Mouse (Mus musculus): ENCODE data around the gene Klhdc3. TPM values are rescaled to one million over a fixed set of nuclear protein-coding genes. Genes with fewer than 3 reads are reported as not detected.

The Klhdc3 gene
- polyA plus RNA-seq (2012; rRNA removed) = 254 and 268 TPM in 2 replicates

DNA sequence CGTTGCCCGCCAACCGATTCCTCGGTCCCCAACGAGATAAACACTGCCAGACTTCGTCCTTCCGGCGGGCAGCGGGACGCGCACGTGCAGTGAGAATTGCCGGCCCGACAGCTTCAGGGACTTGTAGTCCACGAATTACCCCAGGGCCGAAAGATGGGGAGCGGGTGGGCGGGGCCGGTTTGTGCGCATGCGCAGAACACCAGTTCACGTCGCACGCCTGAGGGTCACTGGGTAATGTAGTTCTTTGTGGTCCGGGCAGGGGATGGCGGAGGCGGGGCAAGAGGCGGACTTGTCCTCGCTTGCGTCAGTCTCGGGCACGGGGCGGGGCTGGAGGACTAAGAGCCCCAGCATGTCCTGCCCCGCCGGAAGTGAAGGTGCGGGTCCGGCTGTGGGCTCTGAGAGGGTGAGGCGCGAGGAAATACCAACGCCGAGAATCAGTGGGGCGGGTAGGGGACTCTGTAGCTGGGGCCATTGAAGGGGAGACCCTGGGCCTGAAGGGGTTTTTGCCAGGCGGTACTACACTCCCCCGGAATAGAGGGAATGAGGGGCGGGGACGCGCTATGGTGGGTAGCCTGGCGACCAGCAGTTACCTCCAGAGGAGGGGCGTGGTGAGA, at the start of gene Klhdc3:
Gene Klhdc3 (minus strand): TSS at position 155 of the 614 bp plus-strand sequence.
- TF ChIP-seq POLR2A (IDR thresholded peaks at IDR 0.05; ENCODE audit: extremely low read depth, insufficient read depth, low read length) (peak; percentile 53), CTCF (IDR thresholded peaks at IDR 0.05; ENCODE audit: extremely low read depth, insufficient read depth, low read length) (no peak)

DNA sequence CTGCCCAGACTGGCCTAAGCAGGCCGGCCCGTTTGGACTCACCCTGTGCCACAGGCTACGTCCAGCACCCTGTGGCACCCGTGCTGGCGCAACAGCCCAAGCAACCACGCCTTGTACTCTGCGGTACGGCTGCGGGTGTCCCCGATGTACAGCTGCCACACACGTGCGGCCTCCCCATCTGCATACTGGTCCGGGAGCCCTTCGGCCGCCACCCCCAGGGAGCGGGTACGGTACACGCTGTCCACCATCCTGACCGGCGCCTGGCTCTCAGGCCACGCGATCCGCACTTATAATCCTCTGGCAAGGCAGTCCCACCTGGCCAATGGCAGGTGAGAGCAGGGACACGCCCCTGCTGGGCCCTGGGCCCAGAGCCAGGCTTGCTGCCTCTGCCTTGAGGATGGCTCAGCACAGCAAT, 48.2 kb upstream of the Klhdc3 start, which contains the start of gene Gnmt:
Gene Gnmt (minus strand): TSS at position 265 of the 415 bp plus-strand sequence.
- H3K4me3 ChIP-seq (ENCODE audit: insufficient read depth, low read length) = no peak within 1 kb of the TSS
- no peaks in the 10 kb centered on the region for H3K4me1 ChIP-seq (ENCODE audit: control insufficient read depth, insufficient read depth, low read length)
- H3K27ac ChIP-seq (ENCODE audit: insufficient read depth, low read length) = no peak within 1 kb of the TSS
- TF ChIP-seq CTCF (IDR thresholded peaks at IDR 0.05; ENCODE audit: extremely low read depth, insufficient read depth, low read length) (no peak), POLR2A (IDR thresholded peaks at IDR 0.05; ENCODE audit: extremely low read depth, insufficient read depth, low read length) (no peak)

More for the DNA sequence above, at the start of gene Klhdc3:
- Histone ChIP-seq H3K4me3 (ENCODE audit: insufficient read depth, low read length) (peak within 1 kb of the TSS; percentile 89), H3K4me1 (ENCODE audit: control insufficient read depth, insufficient read depth, low read length) (peaks cover 3% of the 10 kb centered on the region; the same call in 1 of the 2 replicates), H3K27ac (ENCODE audit: insufficient read depth, low read length) (no peak within 1 kb of the TSS)

DNA sequence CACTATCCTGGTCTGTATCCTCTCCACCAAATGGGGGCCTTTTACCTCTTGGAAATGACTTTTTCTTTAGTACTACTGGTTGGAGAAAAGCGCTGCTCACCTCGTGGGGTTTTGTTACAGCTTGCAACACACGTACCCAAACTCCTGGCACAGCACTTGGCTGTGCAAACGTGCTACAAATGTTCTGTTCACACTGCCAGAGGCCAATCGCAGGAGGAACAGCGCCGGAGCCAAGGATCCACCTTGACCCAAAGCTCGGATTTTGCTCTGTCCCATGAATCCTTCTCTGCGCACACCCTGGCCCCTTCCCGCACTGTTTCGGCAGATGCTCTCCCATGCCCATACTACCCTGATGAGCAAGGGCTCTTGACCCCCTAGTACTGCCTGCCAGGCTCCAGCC, 47.8 kb upstream of the Klhdc3 start:
- Histone ChIP-seq H3K4me3 (ENCODE audit: insufficient read depth, low read length) (no peak overlapping the region), H3K4me1 (ENCODE audit: control insufficient read depth, insufficient read depth, low read length) (no peaks in the 10 kb centered on the region), H3K27ac (ENCODE audit: insufficient read depth, low read length) (no peak overlapping the region)
- TF ChIP-seq POLR2A (IDR thresholded peaks at IDR 0.05; ENCODE audit: extremely low read depth, insufficient read depth, low read length) = no peak

DNA sequence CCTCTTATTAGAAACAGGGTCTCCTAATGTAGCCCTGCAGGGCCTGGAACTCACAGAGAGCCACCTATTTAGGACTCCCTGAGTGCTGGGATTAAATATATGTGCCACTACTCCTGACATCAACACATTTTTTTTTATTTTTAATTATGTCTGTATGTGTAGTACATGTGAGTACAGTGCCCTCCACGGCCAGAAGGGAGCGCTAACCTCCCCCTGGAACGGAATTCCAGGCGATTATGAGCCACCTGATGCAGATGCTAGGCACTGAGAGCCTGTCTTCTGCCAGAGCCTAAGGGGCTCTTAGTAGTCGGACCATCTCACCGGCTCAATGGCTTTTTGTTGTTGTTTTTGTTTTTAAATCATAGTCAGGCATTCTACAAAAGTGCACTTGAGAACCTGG, 47.3 kb upstream of the Klhdc3 start:
- TF ChIP-seq POLR2A (IDR thresholded peaks at IDR 0.05; ENCODE audit: extremely low read depth, insufficient read depth, low read length) = no peak
- no peak for TF ChIP-seq CTCF (IDR thresholded peaks at IDR 0.05; ENCODE audit: extremely low read depth, insufficient read depth, low read length)
- Histone ChIP-seq H3K4me1 (ENCODE audit: control insufficient read depth, insufficient read depth, low read length) (no peaks in the 10 kb centered on the region), H3K4me3 (ENCODE audit: insufficient read depth, low read length) (no peak overlapping the region), H3K27ac (ENCODE audit: insufficient read depth, low read length) (no peak overlapping the region)

DNA sequence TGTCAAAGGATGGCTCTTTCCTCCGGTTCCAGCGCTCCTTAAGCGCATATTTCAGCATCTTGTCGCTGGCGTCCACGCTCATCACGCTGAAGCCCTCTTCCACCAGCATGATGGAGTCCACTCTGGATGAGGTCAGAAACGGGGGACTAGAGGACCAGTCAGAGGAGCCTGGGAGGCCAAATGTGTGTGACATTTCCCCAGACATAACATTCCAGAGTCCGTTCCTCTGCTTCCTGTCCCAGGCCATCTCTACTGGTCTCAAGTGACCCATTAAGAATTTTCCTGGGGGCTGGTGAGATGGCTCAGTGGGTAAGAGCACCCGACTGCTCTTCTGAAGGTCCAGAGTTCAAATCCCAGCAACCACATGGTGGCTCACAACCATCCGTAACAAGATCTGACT, 46.6 kb upstream of the Klhdc3 start:
- Histone ChIP-seq H3K4me3 (ENCODE audit: insufficient read depth, low read length) (no peak overlapping the region), H3K4me1 (ENCODE audit: control insufficient read depth, insufficient read depth, low read length) (no peaks in the 10 kb centered on the region), H3K27ac (ENCODE audit: insufficient read depth, low read length) (no peak overlapping the region)
- TF ChIP-seq CTCF (IDR thresholded peaks at IDR 0.05; ENCODE audit: extremely low read depth, insufficient read depth, low read length) (no peak), POLR2A (IDR thresholded peaks at IDR 0.05; ENCODE audit: extremely low read depth, insufficient read depth, low read length) (no peak)

DNA sequence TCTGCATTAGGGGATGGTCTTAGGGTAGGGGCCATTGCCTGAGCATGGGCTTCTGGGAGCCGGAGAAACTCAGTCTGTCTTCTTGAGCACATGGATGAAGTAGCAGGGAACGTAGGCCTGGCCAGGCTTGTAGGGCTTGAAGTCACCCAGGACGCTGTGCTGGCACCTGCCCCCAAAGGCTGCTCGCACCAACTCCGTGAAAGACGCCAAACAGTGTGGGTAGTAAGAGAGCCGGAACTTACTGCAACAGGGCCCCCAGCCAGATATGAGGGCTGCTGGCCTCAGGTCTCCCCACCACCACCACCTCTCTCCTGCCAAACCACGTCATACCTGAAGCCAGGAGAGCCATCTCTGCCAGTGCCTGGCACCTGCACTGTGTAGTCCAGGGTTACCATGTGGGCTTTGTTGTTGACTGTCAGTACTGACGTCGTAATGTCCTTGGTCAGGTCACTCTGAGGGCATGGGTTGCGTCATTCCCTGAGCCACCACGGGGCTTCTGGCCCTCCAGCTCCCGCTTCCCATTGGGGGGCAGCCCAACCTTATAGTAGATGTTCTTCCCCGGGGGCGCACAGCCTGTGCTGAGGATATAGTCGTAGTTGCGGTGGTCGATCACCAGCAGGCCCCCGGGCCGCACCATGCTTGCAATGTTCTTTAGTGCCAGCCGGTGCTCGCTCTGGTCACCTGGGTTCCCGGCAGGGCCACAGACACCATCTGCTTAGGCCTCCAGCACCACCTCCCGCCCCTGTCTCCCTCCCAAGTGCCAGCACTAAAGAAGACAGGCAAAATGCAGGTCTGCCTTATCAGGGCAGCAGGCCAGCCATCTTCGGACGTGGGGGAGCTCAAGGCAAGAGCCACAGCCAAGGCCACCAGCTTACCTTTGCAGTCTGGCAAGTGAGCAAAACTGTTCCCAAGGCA, 45.3 kb upstream of the Klhdc3 start:
- Histone ChIP-seq H3K27ac (ENCODE audit: insufficient read depth, low read length) (no peak overlapping the region), H3K4me1 (ENCODE audit: control insufficient read depth, insufficient read depth, low read length) (no peaks in the 10 kb centered on the region), H3K4me3 (ENCODE audit: insufficient read depth, low read length) (no peak overlapping the region)
- TF ChIP-seq CTCF (IDR thresholded peaks at IDR 0.05; ENCODE audit: extremely low read depth, insufficient read depth, low read length) = no peak
- no peak for TF ChIP-seq POLR2A (IDR thresholded peaks at IDR 0.05; ENCODE audit: extremely low read depth, insufficient read depth, low read length)

DNA sequence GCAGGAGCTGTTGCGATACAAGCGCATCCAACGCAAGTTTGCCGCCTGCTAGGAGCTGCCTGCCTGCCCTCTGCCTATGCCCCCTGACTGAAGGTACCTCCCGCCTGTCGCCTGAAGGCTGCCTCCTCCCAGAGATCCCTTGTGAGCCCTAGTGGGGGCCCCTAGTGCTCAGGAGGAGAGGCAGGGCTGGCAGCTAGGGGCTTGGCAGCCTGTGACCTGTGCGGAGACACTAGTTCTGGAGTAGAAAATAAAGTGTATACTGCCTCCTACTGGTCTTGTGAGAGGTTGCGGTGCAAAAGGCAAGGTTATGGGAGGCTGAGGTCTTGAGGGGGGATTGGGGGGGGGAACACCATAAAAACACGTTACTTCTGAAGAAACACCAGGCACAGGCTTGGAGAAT, 44.6 kb upstream of the Klhdc3 start:
- TF ChIP-seq POLR2A (IDR thresholded peaks at IDR 0.05; ENCODE audit: extremely low read depth, insufficient read depth, low read length) (no peak), CTCF (IDR thresholded peaks at IDR 0.05; ENCODE audit: extremely low read depth, insufficient read depth, low read length) (peak; percentile 43)

DNA sequence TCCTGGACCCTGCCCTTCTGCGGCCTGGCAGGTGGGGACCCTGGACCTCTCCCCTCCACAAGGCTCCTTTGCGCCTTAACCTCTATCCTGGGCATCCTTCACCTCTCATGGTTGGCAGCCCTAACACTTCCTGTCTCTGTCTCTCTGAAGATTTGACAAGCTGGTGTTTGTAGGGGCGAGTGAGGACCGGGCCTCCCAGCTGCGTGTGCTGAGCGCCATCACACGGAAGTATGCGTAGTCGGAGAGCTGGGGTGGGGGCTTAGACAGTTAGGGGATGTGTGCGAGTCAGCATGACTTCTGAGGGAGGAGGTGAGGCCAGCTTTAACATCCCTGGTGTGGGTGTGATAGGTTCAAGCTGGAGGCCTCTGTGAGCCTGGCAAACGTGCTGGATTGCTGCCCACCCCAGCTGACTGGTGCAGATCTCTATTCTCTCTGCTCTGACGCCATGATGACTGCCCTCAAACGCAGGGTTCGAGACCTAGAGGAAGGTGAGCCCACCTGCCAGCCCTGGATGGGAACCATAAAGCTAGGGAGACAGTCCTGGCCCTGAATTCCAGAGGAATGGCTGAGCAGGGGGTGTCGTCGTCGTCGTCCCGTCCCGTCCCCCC, 43.9 kb upstream of the Klhdc3 start:
- Histone ChIP-seq H3K4me1 (ENCODE audit: control insufficient read depth, insufficient read depth, low read length) (no peaks in the 10 kb centered on the region), H3K27ac (ENCODE audit: insufficient read depth, low read length) (no peak overlapping the region), H3K4me3 (ENCODE audit: insufficient read depth, low read length) (no peak overlapping the region)
- no peak for TF ChIP-seq CTCF (IDR thresholded peaks at IDR 0.05; ENCODE audit: extremely low read depth, insufficient read depth, low read length)
- no peak for TF ChIP-seq POLR2A (IDR thresholded peaks at IDR 0.05; ENCODE audit: extremely low read depth, insufficient read depth, low read length)

More for the DNA sequence above, 44.6 kb upstream of the Klhdc3 start:
- no peak overlapping the region for H3K4me3 ChIP-seq (ENCODE audit: insufficient read depth, low read length)
- no peak overlapping the region for H3K27ac ChIP-seq (ENCODE audit: insufficient read depth, low read length)
- H3K4me1 ChIP-seq (ENCODE audit: control insufficient read depth, insufficient read depth, low read length) = no peaks in the 10 kb centered on the region

DNA sequence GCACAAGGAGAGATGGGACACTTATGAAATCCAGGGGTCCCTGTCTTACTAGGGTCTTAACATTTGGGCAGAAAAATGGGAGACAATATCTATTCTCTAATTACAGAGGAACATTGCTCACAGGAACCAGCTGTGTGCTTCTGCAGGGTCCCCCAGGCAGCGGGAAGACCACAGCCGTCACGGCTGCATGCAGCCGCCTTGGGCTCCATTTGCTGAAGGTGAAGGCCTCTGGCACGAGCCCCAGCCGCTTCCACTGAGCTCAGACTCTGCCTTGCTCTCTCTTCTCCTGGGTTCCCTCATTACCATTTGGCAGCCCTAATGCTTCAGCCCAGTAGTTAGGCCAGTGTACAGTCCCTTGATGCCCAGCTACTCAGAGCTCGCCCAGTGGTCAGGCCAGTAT, 40.4 kb upstream of the Klhdc3 start:
- Histone ChIP-seq H3K4me3 (ENCODE audit: insufficient read depth, low read length) (no peak overlapping the region), H3K4me1 (ENCODE audit: control insufficient read depth, insufficient read depth, low read length) (no peaks in the 10 kb centered on the region), H3K27ac (ENCODE audit: insufficient read depth, low read length) (no peak overlapping the region)
- no peak for TF ChIP-seq POLR2A (IDR thresholded peaks at IDR 0.05; ENCODE audit: extremely low read depth, insufficient read depth, low read length)
- TF ChIP-seq CTCF (IDR thresholded peaks at IDR 0.05; ENCODE audit: extremely low read depth, insufficient read depth, low read length) = no peak

Data from cortical plate, adult 2 months (tissue).